Mouse (Mus musculus) forebrain, postnatal 0 days (tissue): ENCODE data around the gene Slc12a3. TPM values are rescaled to one million over a fixed set of nuclear protein-coding genes. Genes with fewer than 3 reads are reported as not detected.

ENCODE experiments used
- ATAC-seq: fragments of 200-750 bp; cut with Nextera tagmentation; 2 replicates; pipeline ENCODE4 v1.8.0; 2017; ENCODE audit warnings: mild to moderate bottlenecking, moderate library complexity
- DNase-seq: peaks from one replicate; pipeline ENCODE4 v3.0.0-alpha.2; 2015
- H3K27ac ChIP-seq: fragments of 300-500 bp; sonication (generic); 2 replicates; pipeline ENCODE4 v1.5.1; 2014; ENCODE audit warnings: low read depth, mild to moderate bottlenecking, antibody characterized with exemption, low read length, moderate library complexity, mixed read lengths
- H3K27me3 ChIP-seq: fragments of 300-500 bp; sonication (generic); 2 replicates; pipeline ENCODE4 v1.6.1; 2014; ENCODE audit warnings: mild to moderate bottlenecking, low read length, mixed read lengths; ENCODE audit not compliant: insufficient read depth
- H3K36me3 ChIP-seq: fragments of 300-500 bp; sonication (generic); 2 replicates; pipeline ENCODE4 v1.6.1; 2014; ENCODE audit warnings: mild to moderate bottlenecking, moderate library complexity; ENCODE audit not compliant: insufficient read depth
- H3K4me1 ChIP-seq: fragments of 300-500 bp; sonication (generic); 2 replicates; pipeline ENCODE4 v1.6.1; 2014; ENCODE audit warnings: antibody characterized with exemption; ENCODE audit not compliant: insufficient read depth
- H3K4me2 ChIP-seq: fragments of 300-500 bp; sonication (generic); 2 replicates; pipeline ENCODE4 v1.6.1; 2014; ENCODE audit warnings: low read depth, mild to moderate bottlenecking, moderate library complexity
- H3K4me3 ChIP-seq: fragments of 300-500 bp; sonication (generic); 2 replicates; pipeline ENCODE4 v1.5.1; 2014; ENCODE audit warnings: low read depth, low read length, mixed read lengths
- H3K9ac ChIP-seq: fragments of 300-500 bp; sonication (generic); 2 replicates; pipeline ENCODE4 v1.6.1; 2014; ENCODE audit warnings: mild to moderate bottlenecking
- H3K9me3 ChIP-seq: fragments of 300-500 bp; sonication (generic); 2 replicates; pipeline ENCODE4 v1.6.1; 2016; ENCODE audit warnings: low read length
- CTCF ChIP-seq: sonication (generic); IDR thresholded peaks from 2 replicates; pipeline ENCODE4 v1.5.1; 2016; ENCODE audit warnings: antibody characterized with exemption, control low read depth, low read depth
- WGBS: fragments of 180-500 bp; shearing (Covaris S2); extraction: QIAGEN DNeasy Blood & Tissue Kit; methylation state at CpG from one replicate; pipeline ENCODE4 v1.1.7; 2014; 5-methylcytosine and 5-hydroxymethylcytosine counted together
- polyA plus RNA-seq: library from polyadenylated mRNA; unstranded; fragments of >200 nt; fragmentation: Nextera tagmentation; extraction: Ambion mirVana; gene quantifications from 2 replicates; pipeline ENCODE4 v1.2.1, GENCODE M21; 2015
- total RNA-seq: library from RNA; depleted of rRNA; stranded (reverse); fragments of >200 nt; gene quantifications from 2 replicates; pipeline ENCODE4 v1.2.3, GENCODE M21; 2014

Gene Slc12a3
- total and polyA plus RNA-seq, 2 experiments from 2014 or later, result 0.12 to 0.29 TPM

GRCm38 (mm10) chr8:94384166-94384565 is 55.2 kb downstream of the Slc12a3 start:
- peaks cover 11% of the 10 kb centered on the region for H3K4me1 ChIP-seq
- no peaks in the 10 kb centered on the region for H3K36me3 ChIP-seq
- no peak for TF ChIP-seq CTCF
- H3K4me3 ChIP-seq, result no peak overlapping the region
- H3K27ac ChIP-seq, result no peak overlapping the region
- no peaks in the 10 kb centered on the region for H3K27me3 ChIP-seq
- no peak overlapping the region for H3K9ac ChIP-seq
- ATAC-seq (no peak), DNase-seq (no peak)
- no peaks in the 10 kb centered on the region for H3K9me3 ChIP-seq
- H3K4me2 ChIP-seq, result no peak overlapping the region
- 91% methylated on average over 7 of the region's 7 CpGs for WGBS

GRCm38 (mm10) chr8:94385506-94386213 is 56.7 kb downstream of the Slc12a3 start:
- 25% methylated on average over 20 of the region's 20 CpGs for WGBS
- Histone ChIP-seq H3K4me2 (peak overlapping the region; percentile 91), H3K9me3 (no peaks in the 10 kb centered on the region), H3K27ac (peak overlapping the region; percentile 93), H3K27me3 (no peaks in the 10 kb centered on the region), H3K36me3 (peaks cover 14% of the 10 kb centered on the region), H3K9ac (peak overlapping the region; percentile 96), H3K4me1 (peaks cover 11% of the 10 kb centered on the region), H3K4me3 (peak overlapping the region; percentile 81)
- no peak for TF ChIP-seq CTCF
- ATAC-seq (peak; percentile 54), DNase-seq (no peak)

GRCm38 (mm10) chr8:94386214-94387026 is 57.4 kb downstream of the Slc12a3 start, which contains the start of gene Herpud1:
Gene Herpud1 (plus strand): TSS chr8:94386438.
- H3K36me3 ChIP-seq, result peaks cover 22% of the 10 kb centered on the region
- peak within 1 kb of the TSS; percentile 81 for H3K4me3 ChIP-seq
- H3K4me1 ChIP-seq, result peaks cover 11% of the 10 kb centered on the region
- peak within 1 kb of the TSS; percentile 96 for H3K9ac ChIP-seq
- H3K4me2 ChIP-seq, result peak within 1 kb of the TSS; percentile 91
- peak; percentile 27; the same call in 1 of the 2 replicates for TF ChIP-seq CTCF
- H3K27ac ChIP-seq, result peak within 1 kb of the TSS; percentile 93
- 1% methylated on average over 64 of the region's 65 CpGs for WGBS
- ATAC-seq, result peak; percentile 99
- H3K27me3 ChIP-seq, result no peaks in the 10 kb centered on the region
- H3K9me3 ChIP-seq, result no peaks in the 10 kb centered on the region
- peak; percentile 98 for DNase-seq

GRCm38 (mm10) chr8:94387027-94387684 is 58.2 kb downstream of the Slc12a3 start:
- Histone ChIP-seq H3K27ac (peak overlapping the region; percentile 93), H3K9ac (peak overlapping the region; percentile 96), H3K4me3 (peak overlapping the region; percentile 81), H3K27me3 (no peaks in the 10 kb centered on the region), H3K36me3 (peaks cover 29% of the 10 kb centered on the region), H3K4me1 (peaks cover 11% of the 10 kb centered on the region), H3K4me2 (peak overlapping the region; percentile 91), H3K9me3 (no peaks in the 10 kb centered on the region)
- TF ChIP-seq CTCF, result no peak
- ATAC-seq (no peak), DNase-seq (peak; percentile 71)
- WGBS, result under 1% methylated on average over 25 of the region's 25 CpGs

GRCm38 (mm10) chr8:94387785-94388184 is 58.8 kb downstream of the Slc12a3 start:
- Histone ChIP-seq H3K27me3 (no peaks in the 10 kb centered on the region), H3K4me3 (peak overlapping the region; percentile 81), H3K4me1 (peaks cover 11% of the 10 kb centered on the region), H3K9ac (peak overlapping the region; percentile 96), H3K27ac (no peak overlapping the region), H3K4me2 (peak overlapping the region; percentile 91), H3K36me3 (peaks cover 35% of the 10 kb centered on the region), H3K9me3 (no peaks in the 10 kb centered on the region)
- ATAC-seq, result no peak
- no peak for TF ChIP-seq CTCF
- no peak for DNase-seq
- 31% methylated on average over 6 of the region's 6 CpGs for WGBS

GRCm38 (mm10) chr8:94389531-94389930 is 60.5 kb downstream of the Slc12a3 start:
- Histone ChIP-seq H3K4me1 (peaks cover 11% of the 10 kb centered on the region), H3K4me3 (no peak overlapping the region), H3K36me3 (peaks cover 50% of the 10 kb centered on the region), H3K4me2 (no peak overlapping the region), H3K27ac (no peak overlapping the region), H3K27me3 (no peaks in the 10 kb centered on the region), H3K9me3 (no peaks in the 10 kb centered on the region), H3K9ac (no peak overlapping the region)
- TF ChIP-seq CTCF, result no peak
- DNase-seq, result no peak
- no peak for ATAC-seq
- 91% methylated on average over 6 of the region's 6 CpGs for WGBS

- WGBS, result 94% methylated on average over 6 of the region's 6 CpGs
- TF ChIP-seq CTCF, result no peak
- Histone ChIP-seq H3K27ac (no peak overlapping the region), H3K9me3 (no peaks in the 10 kb centered on the region), H3K4me1 (peaks cover 9% of the 10 kb centered on the region), H3K4me2 (no peak overlapping the region), H3K27me3 (no peaks in the 10 kb centered on the region), H3K36me3 (peaks cover 58% of the 10 kb centered on the region), H3K4me3 (no peak overlapping the region), H3K9ac (no peak overlapping the region)
- no peak for DNase-seq
- no peak for ATAC-seq
Measured at GRCm38 (mm10) chr8:94390429-94390828, 61.4 kb downstream of the Slc12a3 start.
